Mouse (Mus musculus) spleen, postnatal 4 days (tissue): ENCODE results near the gene Orai3.

Source experiments
- DNase-seq, 2 experiments: peaks; one replicate each; pipeline ENCODE4 v3.0.0; 2022; ENCODE audit warnings: low spot score in 2 of 2

Gene Orai3

DNA sequence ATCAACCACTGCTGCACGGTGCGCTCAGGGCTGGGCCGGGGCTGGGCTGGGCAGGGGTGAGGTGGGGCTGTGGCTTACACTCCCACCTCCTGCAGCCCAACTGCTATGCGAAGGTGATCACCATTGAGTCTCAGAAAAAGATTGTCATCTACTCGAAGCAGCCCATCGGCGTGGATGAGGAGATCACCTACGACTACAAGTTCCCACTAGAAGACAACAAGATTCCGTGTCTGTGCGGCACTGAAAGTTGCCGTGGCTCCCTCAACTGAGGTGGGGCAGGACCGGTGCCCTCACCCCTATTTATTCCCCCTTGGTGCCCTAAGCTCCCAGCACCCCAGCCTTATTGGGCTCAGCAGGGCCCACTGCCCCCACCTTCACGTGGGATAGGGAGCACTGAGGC, 29.6 kb downstream of the Orai3 start:
- DNase-seq = no peak

- DNase-seq = no peak
Measured at GRCm38 (mm10) chr7:127799738-127800137, 30.1 kb downstream of the Orai3 start.

- DNase-seq = peak; percentile 83 to 93
Measured at GRCm38 (mm10) chr7:127800435-127801009, 30.9 kb downstream of the Orai3 start, which contains the start of gene Hsd3b7. Gene Hsd3b7, plus strand, starts transcription at chr7:127800604.

DNA sequence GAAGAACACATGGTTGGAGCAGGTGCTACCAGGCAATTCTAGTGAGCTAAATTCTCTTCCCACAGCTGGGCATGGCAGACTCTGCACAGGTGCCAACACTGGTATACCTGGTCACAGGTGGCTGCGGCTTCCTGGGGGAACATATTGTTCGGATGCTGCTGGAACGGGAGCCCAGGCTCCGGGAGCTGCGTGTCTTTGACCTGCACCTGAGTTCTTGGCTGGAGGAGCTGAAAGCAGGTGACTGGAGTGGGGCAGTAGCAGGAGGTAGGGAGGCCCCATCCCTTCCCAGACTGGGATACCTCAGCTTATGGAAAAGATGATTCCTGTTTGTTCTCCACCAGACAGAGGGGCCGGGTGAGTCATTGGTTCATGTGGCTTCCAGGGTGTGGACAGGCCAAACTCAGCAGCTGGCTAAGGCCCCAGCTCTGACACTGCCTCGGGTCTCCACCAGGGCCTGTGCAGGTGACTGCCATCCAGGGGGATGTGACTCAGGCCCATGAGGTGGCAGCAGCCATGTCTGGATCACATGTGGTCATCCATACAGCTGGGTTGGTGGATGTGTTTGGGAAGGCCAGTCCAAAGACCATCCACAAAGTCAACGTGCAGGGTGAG, 31.5 kb downstream of the Orai3 start:
- no peak for DNase-seq

DNA sequence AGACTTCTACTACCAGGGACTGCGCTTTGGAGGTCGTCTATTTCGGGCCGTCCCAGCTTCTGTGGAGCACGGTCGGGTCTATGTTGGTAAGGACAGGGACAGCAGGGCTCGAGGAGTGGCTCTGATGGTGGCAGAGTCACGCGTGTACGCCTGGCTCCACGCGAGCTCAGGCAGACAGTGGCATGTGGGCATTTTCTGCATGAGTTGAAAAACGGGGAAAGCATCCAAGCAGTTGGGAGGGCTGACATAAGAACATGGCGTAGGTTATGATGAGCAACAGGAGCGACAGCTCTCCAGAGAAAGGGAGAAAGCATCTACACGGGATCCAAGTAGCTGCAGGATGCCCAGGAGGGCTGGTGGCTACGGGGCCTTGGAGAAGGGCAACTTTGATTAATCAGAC, 32.7 kb downstream of the Orai3 start:
- DNase-seq = no peak

GRCm38 (mm10) chr7:127808821-127809220, 39.2 kb downstream of the Orai3 start:
- no peak for DNase-seq

DNA sequence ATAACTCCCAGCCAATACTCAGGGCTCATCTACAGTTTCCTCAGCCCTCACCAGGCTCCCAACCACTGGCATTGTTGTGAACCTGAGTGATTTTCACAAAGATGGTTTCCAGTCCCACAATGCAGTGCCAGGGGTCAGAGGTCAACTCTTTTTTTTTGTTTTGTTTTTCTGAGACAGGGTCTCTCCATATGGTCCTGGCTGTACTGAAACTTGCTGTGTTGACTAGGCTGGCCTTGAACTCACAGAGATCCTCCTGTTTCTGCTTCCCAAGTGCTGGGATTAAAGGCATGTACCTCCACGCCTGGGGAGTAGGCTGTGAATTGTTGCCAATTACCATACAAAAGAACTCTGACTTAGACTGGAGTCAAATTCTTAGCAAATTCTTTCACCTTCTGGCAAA, 40.2 kb downstream of the Orai3 start:
- no peak for DNase-seq

DNA sequence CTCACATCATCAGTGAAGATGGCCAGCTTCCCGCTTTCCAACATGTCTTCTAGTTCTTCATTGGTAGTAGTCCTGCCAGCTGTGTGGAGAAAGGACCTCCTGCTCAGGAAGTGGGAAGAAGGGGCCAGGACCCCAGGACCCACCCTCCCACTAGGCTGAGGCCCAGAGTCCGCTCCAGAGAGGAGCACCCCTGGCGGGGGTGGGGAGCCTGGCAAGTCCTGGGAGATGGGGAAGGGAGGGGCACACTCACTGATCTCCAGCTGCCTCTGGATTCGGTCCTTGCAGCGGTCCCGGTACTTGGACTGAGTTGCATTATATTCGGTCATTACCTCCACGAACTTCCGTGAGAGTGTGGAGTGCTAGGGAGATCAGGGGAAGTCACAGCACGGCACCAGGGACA, 41.0 kb downstream of the Orai3 start:
- DNase-seq = no peak

DNA sequence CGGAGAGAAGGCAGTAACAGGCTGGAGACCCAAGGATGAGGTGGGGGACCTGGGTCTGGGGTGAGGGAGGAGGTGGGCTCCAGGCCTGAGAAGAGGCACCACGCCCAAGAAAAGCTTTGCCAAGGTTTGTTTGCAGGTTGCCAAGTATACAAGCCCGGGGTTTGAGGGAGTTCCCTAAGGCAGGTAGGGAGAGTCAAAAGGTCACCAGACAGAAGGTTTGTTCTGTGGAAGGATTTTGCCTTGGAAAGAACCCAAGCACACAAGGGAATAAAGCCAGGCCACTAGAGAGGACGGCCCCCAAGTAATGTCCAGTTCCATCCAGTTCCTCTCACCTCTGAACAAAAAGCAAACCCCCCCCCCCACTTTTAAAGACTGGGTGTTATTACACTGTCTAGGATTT, 41.6 kb downstream of the Orai3 start:
- no peak for DNase-seq

GRCm38 (mm10) chr7:127812292-127812691, 42.7 kb downstream of the Orai3 start:
- no peak for DNase-seq

DNA sequence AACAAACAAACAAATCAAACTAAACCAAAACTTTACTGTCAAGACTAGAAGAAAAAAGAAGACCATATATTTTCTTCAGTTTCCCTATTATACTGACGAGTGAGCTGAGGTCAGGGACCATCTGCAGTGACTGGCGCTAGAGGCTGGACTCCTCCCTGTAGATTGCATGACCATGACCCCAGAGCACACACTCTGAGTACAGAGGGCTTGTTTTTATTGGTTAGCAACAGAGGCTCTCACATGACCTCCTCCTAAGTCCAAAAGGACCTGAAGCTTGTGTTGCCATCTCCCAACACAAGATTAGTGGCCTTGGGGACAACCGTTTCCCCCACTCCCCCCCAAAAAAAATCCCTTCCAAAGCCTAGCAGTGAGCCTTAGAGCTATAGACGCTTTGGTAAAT, 44.2 kb downstream of the Orai3 start:
- no peak for DNase-seq

GRCm38 (mm10) chr7:127814241-127814921, 44.8 kb downstream of the Orai3 start:
- DNase-seq = no peak

GRCm38 (mm10) chr7:127815116-127815665, 45.6 kb downstream of the Orai3 start:
- DNase-seq = no peak

DNA sequence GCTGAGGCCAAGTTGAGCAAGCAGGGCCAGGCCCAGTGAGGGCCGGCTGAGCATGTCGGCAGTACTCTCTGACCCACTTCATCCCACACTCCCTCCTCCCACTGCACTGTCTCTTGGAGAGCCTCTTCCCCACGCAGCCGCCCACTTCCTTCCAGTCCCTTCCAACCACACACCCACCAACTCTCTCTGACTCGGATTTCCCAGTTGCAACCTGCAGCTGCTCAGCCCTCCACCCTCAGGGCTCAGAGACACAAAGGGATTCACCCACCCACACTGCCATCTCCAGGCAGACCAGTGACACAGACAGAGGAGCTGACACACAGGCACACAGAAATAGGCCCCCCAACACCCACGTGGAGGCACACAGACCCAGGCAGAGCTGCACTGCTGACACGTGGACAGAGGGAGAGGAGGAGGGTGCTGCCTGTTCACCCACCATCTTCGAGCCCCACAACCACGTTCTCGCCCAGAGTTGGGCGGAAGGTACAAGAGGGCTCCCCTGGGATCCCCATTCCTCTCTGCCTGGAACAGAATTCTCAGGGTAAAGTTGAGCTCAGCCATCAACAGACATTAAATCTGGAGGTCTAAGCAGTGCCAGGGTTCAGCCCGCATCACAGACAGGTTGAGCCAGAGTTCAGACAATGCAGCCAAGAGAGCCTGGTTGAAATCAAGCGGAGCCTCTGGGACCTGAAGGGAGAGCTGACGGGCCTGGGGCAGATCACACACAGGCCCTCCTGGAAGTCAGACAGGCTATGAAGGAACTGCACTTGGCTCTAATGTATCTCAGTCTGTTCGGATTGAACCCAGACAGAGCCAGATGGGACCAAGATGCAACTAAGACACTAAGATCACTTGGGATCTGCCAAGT, 46.6 kb downstream of the Orai3 start:
- peak in 1 of 2 experiments; percentile 35 for DNase-seq

- DNase-seq = no peak
Measured at GRCm38 (mm10) chr7:127817053-127817452, 47.4 kb downstream of the Orai3 start.

GRCm38 (mm10) chr7:127817776-127818175, 48.2 kb downstream of the Orai3 start:
- DNase-seq = no peak

- DNase-seq = no peak
Measured at GRCm38 (mm10) chr7:127820836-127821509, 51.4 kb downstream of the Orai3 start.

DNA sequence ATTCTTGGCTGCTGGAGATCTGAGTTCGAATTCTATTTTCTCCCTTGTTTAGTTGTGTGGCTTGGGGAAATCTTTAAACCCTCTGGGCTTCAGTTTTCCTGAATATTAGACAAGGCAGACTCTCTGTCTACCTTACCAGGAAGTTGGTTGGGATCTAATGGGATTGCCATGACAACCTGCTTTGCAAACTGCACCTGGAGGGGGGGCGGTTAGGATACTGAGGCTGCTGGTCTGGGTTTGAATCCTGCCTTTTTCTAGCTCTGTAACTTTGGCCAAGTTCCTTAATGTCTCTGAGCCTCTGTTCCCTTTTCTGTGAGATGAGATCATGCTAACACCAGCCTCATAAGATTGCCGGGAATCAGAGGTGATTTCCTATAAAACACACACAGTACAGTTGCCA, 52.9 kb downstream of the Orai3 start:
- no peak for DNase-seq

- no peak for DNase-seq
Measured at GRCm38 (mm10) chr7:127823236-127824171, 53.9 kb downstream of the Orai3 start.

DNA sequence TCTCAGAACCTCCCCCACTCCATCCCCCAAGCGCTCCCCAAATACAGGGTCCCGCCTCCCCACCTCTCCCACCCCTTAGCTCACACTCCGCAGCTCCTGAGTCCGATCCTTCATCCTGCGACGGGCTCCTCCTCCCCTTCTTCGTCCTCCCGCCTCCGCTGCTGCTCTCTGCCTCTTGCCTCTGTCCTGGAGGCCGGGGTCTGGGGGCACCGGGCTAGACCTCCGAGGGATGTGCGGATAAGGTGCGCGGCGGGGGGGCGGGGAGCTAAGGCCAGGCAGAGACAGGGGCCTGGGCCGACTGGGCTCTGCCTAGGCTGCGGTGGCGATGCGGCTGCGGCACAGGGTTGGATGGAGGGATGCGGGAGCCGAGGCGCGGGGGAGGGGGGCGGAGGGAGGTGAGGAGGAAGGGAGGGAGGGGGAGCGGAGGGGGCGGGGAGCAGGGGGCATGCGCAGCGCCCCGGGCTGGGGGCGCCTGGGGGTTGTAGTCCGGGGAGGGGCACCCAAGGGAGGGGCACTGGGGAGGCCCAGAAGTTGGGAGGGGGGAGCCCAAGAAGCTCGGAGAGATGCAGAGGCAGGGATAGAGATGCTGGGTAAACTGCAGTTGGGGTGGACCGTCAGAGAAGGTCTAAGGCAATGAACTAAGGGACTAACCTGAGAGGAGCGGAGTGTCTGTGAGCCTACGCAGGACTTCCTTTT, 54.7 kb downstream of the Orai3 start, which contains the start of the genes Stx4a and Stx1b:
TSS of gene Stx4a (plus strand) at position 119 of the 696 bp plus-strand sequence.
TSS of gene Stx1b (minus strand) at position 374 of the 696 bp plus-strand sequence.
- DNase-seq = no peak
